Mouse (Mus musculus) mature B cell (primary cell): ENCODE data around the gene Ddx10.

Experiments
- in situ Hi-C: fragments of 300-500 bp; cut with MboI; formaldehyde crosslinking; loops from 2 replicates; pipeline ENCODE4 v1.14.3; 2019

Ddx10 gene

DNA sequence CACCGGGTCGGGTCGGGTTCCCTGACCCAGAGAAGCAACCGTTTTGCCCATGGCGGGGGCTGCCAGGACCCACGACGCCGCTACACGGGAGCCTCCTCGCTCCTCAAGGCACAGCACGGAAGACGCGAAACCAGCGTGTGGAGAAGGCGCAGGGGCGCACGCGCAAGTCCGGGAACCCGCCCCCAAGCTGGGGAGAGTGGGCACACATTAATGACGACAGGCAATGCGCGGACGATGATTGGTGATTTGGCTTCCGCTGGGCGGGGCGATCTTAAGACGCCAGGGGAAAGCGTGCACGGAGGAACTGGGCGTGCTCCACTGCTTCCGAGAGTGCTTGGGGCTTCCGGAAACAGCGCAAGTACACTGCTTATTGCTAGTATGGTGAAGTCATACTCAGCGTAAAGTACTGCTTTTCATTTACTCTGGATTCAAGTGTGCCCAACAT, at the start of gene Ddx10:
Gene Ddx10 (minus strand): TSS at position 101 of the 445 bp plus-strand sequence.
- in situ Hi-C loops: loop anchor here (25.0 kb wide), 1 partner anchor 414 kb away; the partner anchor contains the start of gene Cul5

DNA sequence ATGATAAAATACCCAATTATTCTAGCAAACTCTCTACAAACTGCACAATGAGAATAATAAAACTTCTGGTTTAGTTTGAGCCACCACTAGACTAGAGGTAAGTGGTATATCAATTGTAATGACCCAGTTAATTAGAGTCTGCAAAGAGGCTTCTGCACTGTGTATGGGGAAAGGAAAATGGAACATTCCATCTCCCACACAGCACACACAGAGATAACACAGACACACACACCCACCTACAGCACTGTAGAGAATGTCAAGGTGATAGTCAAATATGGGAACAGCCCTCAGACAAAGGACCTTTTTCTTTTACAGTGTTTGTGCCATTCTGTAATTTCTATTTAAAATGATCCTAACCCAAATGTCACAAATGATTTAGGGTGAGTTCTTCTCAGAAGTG, 45.0 kb upstream of the Ddx10 start:
- in situ Hi-C loops: no loop called here

DNA sequence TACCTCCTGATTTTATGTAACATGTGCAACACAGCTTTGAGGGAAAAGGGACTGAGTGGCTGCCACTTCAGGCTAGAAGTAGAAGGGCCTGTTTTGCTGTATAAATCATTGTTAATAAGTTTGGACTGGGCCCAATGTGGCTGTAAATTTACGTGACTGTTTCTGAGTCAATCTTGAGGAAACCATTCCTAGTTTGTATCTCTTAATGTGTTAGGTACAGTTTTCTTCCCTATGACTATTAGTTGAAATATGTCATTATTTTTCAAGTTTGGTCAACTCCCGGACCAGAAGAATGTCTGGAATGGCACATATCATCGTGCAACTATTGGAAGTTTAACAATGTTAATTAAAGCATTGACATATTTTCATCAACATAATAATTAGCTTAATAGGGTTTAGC, 42.2 kb upstream of the Ddx10 start:
- in situ Hi-C loops: no loop called here

DNA sequence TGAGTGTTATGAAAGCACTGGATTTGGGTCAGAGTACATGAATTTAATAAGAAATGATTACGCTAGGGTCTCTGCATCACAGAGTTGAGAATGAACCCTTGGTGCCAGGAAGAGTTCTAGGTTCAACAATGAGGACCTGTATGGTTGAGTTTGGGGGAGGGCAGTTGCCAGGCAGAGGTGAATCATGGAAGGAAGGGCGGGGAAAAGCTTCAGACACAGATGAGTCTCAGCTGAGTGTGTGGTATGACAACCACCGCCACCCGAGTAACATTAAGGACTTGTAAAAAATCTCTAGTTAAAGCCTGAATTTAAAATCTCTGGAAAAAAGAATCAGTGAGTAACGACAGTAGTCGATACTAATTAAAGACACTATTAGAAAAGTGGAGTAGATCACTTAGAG, 38.9 kb upstream of the Ddx10 start:
- in situ Hi-C loops: no loop called here

DNA sequence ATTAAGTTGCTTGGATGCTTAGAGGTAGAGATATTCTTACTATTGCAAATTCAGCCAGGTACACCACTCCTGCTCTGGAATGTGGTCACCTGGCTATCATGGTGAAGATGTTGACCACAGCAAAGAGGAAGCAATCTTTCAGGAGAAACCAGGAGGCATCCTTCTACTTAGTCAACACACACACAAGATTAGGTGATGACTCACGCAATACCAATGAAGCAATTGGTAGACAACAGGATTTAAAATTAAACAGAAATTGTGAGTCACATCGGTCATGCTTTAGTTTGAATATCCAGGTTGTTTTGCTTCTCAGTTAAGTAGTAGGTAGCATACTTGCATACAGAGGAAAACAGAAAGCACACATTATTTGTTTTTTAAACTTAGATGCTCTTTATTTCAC, 31.1 kb upstream of the Ddx10 start:
- in situ Hi-C loops: no loop called here

DNA sequence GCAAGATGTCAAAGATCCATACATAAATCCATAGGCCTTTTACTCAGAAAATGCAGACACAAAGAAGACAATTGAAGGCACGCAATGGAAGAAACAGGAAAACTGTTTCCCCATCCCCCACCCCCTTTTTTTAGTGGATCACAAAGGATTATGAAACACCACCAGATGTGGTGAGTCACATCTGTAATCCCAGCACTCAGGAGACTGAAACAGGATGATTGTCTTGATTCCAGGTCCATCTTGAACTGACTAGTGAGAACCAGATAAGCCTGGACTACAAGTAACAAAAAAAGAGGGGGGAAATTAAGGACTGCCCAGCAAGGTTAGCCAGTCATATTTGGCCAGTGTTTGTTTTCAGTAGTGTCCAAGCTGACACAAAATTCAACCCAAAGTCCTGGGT, 28.5 kb upstream of the Ddx10 start:
- in situ Hi-C loops: no loop called here

DNA sequence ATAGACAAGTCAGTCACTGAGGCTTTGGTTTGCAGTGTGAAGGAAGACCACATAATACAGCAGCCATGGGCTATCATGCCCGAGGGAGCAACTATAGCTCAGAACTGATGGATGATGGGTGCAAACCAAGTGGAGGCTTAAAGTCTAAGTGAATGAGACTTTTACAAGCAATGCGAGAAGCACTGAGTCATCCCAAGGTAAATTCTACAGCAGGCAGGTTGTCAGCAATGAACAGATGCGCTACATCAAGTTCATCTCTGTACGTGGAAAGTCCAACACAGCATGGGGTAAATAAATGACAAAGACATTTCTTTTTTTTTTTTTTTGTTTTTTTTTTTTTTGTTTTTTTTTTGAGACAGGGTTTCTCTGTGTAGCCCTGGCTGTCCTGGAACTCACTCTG, 24.9 kb upstream of the Ddx10 start:
- in situ Hi-C loops: no loop called here

DNA sequence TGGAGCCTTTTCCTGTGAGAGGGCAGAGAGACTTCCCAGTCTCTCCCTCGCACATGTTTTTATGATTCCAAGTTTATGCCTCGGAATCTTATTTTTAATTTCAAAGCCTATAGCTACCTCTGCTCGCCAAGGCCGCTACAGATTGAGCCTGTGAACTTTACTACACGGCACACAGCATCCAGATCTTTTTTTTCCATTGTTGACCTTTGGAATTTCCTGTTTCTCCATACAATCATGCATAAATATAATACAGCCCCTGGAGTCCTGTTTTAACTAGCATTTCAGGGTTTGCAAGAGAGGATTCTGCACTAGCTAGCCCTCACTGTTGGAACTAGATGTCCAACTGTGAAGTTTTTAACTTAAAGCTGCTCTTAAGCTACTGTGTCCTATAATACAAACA, 24.4 kb upstream of the Ddx10 start:
- in situ Hi-C loops: no loop called here

DNA sequence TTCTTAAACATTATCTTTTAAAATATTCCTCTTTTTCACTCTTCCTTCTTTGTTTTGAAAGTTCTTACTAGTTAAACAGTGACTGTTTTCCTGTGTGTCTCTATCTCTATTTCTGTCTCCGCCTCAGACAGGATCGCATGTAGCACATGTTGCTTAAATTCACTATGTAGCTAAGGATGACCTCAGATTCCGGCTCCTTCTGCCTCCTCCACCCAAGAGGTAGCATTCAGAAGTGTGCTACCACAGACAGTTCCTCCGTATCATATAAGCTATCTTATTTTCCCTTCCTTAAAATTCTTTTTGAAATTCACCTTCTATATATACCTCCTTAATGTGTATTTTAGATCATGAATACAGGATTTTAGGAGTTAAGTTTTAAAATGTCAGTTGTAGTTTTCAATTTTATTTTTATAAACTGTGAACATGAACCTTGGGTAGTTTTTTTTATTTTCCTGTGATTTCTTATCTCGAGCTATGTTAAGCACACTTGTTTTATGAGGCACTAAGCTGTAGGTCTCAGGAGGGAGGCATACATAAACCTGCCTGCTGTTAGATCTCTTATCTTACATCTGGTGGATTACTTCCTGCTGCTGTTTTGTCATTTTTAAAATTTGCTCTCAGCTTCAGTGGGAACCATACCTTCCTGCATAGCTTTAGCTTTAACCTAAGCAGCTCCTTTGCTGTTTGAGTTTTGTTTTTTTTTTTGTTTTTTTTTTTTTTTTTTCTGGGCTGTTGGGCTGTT, 23.6 kb upstream of the Ddx10 start:
- in situ Hi-C loops: no loop called here

DNA sequence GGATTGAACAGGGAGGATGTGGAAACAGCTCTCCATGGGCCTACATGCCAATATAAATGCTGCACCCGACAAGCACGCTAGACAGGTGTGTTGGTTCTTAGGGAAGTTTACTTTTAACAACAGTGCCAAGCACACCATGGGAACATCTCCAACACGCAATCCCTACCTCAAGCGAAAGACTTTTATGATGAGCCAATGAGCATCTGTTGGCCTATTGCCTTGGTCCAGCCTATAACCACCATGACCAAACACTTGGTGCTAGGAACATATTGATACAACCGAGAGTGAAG, 21.6 kb upstream of the Ddx10 start:
- in situ Hi-C loops: no loop called here

DNA sequence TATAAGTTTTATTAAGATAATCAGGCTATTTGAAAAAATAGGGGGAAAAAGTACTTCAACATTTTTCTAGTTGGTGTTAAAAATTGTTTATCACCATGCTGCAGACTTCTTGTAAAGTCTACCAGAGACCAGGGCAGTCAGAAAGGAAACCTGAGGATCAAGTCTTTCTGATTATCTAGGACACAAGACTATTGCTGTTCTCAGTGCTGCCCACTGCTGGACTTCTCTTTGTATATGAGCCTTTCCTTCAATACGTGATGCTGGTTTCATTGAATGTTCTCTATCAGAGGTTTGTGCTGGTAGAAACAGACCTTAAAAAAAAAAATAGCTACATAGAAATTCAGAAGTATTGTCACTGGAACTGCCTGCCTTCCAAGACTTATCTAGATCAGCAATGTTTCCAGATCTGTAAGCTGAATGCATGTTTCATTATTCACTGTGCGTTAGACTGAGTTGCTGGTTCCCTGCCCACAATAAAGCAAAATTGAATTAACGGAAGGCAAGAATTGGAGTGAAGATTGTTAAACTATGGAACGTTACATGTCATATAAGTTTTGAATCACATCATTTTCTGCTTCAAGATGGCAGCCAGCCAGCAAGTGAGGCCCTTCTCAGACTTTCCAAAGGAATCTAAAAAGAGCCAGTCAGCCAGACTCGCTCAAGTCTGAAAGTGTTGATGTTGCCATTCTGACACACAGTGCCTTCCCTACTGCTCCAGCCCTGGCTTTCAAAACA, 21.0 kb upstream of the Ddx10 start:
- in situ Hi-C loops: no loop called here

DNA sequence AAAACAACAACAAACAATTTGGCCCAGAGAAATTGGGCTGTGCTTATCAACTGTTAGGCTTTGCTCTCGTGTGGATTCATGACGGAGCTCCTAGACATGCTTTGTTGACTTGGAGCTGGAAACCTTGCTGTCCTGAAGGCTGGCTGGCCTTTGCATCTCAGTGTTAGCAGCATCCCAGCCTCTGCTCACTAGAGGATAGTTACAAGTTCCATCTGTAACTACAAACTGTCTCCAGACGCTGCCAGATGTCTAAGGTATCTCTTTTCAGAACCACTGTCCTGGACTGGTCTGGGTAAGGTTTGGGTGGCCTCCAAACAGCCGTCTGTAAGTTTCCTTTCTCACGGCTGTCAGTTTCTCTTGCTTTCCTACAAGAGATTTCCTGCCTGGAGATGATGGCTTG, 20.2 kb upstream of the Ddx10 start:
- in situ Hi-C loops: no loop called here

DNA sequence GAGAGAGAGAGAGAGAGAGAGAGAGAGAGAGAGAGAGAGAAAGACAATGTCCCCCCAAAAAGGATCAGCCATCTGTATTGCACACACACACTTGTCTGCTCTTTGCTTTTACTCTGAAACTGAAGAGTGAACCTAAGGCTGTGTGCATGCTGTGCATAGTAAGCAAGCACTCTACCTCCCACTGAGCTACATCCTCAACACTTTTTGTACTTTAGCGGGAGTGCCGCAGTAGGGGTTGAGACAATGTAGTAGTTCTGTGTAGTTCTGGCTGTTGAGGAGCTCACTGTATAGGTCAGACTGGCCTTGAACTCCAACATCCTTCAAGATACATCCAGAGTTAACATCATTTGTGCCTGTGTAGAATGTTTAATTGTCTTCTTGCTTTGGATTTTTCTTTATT, 17.7 kb upstream of the Ddx10 start:
- in situ Hi-C loops: no loop called here

DNA sequence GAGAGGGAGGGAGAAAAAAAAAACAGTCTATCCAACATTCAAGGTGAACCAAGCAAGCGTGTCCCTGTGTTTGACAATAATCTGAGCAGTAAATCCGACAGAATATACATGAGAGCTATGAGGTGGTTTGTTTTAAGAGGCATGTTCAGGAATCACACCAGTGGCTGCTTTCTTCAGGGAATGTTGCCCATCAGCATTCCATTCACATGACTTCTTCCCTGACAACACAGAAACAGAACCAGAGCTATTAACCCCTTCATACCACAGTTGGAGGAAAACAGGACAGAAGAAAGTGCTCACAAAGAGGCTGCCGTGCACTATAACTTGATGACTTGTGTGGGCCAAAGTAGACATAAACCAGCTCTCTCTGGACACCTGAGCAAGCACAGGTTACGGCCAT, 16.5 kb upstream of the Ddx10 start:
- in situ Hi-C loops: no loop called here

DNA sequence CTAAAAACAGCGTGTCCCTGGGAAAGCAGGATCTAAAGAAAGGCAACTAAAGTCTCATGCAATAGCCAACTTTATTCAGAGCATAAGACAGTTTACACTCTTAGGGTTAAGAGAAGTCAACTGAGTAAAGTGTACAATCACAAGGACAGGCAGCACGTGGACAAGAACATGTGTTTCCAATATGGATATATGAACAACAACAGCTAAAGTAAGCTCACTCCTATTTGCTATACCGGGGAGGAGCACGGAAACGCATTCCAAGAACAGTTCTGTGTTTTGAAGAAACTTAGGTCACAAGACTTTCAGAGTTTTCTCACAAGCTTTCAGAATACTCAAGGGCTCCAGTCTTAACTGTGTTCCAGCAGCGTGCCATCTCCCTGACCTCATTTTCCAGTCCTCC, 10.3 kb upstream of the Ddx10 start:
- in situ Hi-C loops: loop anchor here (10.0 kb wide), 1 partner anchor 137 kb away; no protein-coding TSS in a partner anchor

DNA sequence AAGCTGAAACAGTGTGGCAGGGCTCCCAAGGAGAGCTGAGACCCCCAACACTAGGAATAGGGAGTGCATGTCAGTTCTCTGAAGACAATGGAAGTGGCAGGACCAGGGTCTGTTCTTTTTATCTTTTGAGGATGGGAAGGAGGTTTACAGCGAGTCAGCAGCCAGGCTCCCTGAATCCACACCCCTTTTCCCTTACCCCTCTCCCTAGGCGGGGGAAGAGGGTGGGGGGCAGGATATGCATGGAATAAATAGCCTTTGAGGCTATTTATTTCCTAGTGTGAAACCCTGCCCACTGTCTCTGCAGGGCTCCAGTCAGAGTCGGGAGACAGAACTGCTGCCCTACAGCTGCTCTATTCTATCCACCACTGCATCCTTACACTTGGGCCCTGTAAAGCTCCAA, 9.9 kb upstream of the Ddx10 start:
- in situ Hi-C loops: loop anchor here (10.0 kb wide), 1 partner anchor 137 kb away; no protein-coding TSS in a partner anchor

DNA sequence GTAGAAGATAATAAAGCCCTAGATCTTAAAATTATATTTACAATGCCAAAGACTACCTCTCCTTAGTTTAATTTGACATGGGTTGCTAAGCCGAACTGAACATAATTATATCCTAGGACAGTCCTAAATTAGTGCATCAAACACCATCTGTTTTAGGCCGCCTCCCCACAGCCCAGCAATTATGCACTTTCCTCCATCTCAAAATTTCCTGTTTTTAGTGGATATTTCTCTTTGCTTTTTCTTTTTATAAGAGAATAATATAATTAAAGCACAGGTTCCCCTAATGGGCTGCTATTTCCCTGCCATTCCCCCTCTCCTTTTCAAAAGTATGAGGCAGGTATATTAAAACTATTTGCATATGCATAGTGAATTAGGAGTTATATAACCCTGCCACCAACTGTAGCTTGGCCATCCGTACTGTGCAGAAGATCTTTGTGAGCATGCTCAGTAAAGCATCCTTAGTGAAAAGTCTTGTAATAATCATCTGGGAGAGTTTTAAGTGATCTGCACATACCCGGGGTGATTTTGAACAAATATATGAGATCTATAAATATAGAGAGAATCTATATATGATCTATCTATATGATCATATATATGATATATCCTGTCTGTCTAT, 8.9 kb upstream of the Ddx10 start:
- in situ Hi-C loops: loop anchor here (10.0 kb wide), 1 partner anchor 138 kb away; no protein-coding TSS in a partner anchor

DNA sequence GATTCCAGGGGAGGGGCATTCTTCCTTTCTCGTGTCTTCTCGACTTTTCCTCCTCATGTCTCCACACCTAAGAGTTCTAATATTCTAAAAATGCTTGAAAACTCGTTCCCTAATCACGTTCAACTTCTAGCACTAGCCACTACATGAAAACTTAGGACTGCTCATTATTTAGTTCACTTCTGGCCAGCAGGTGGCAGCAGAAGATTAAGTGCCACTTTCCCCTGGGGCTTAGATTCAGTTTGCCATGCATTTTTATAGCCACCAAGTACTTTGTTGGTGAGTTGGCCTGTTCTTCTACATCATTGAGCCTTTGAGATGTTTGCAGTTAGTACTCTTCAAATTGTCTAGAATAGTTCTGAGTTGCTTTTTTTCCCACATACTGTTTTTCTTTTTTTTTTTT, 6.5 kb upstream of the Ddx10 start:
- in situ Hi-C loops: loop anchor here (10.0 kb wide), 1 partner anchor 140 kb away; no protein-coding TSS in a partner anchor

DNA sequence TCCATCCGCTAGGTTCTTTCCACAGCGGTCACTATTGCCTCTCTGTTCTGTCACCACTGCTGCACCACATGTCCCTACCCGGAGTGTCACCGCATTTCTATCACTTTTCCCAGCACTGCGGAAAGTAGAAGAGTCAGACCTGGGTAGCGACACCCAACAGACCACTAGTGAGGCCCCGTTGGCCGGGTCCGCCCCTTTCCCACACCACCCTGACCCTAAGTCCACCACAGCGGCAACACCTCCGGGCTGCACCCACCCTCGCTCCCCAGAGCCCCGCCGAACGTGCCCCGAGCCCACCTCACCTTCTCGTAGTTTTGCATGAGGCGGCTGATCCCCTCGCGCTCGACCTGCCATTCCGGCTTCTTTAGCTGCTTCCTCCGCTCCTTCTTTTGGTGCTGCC, 337 bp downstream of the Ddx10 start:
- in situ Hi-C loops: loop anchor here (25.0 kb wide), 1 partner anchor 415 kb away; the partner anchor contains the start of gene Cul5

DNA sequence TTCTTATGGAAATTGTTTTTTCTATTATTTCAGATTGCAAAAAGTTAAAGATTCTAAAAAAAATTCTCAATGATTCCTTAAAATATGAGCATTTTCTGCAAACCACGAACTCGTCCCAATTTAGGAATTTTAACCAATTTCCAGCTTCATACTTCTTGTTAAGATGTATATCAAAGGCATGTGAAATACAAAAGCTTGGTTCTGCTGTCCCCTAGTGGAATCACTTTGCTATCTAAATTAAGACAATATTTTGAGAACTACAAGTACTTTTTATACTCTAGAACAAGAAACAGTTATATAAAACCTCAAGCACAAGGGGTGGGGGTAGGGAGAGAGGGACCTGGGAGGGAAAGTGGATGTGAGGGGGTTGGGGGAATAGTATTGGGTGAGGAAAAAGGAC, 29.7 kb downstream of the Ddx10 start:
- in situ Hi-C loops: no loop called here

DNA sequence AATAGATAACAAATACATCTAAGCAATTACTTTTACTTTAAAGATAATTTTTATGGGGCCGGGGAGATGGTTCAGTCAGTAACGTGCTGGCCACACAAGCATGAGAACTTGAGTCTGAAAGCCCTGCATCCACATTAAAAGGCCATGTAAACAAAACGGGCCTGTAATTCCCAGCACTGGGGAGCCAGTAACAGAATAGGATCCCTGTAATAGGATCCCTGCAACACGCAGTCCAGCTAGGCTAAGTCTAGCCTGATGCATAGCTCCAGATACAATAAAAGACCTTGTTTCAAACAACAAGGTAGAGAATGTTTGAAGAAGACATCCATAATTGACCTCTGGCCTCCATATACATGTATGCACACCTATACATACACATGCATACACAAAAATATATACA, 39.6 kb downstream of the Ddx10 start:
- in situ Hi-C loops: no loop called here

DNA sequence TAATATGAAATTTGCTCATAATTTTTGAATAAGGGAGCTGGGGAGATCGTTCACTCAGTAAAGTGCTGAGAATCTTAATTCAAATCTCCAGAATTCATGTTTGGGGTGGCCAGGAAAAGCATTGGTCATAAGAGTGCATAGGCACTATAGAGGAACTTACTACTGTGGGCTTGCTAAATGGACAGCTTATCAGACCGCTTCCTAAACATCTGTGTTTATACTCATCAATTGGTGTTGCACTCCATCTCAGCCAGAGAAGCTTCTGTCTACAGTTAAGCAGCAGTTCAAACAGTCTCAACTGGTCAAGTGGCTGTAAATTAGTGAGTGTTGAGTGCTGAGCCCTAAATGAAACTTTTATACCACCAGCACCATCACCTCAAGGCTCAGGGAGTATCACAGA, 73.3 kb downstream of the Ddx10 start:
- in situ Hi-C loops: no loop called here

DNA sequence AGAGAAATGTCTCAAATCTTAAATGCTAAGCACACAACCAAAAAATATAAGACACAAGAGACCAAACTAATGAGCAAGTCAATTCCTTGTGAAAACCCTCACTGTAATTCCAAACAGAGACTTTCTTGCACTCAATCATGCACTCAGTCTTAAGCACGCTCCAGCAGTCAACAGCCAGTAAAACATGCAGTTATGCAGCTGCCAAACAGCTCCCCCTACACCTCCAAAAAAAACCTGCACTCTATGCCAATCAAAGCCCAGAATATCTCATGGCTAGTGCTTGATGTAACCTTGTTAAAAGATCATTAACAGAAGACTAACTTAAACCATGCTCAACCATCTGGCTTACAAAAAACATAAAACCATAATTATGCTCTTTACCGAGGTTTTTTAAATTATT, 74.6 kb downstream of the Ddx10 start:
- in situ Hi-C loops: no loop called here
